Mouse (Mus musculus) C2C12 (cell line): Measurements from ENCODE around the gene Gpatch2. TPM values are rescaled to one million over a fixed set of nuclear protein-coding genes. Genes with fewer than 3 reads are reported as not detected.
A peak's percentile ranks its signal among the peaks of the same experiment; 100 is the strongest.

Source experiments
- H3K27me3 ChIP-seq: one replicate; pipeline ENCODE4 v1.6.1; 2011; ENCODE audit not compliant: control insufficient read depth, insufficient read depth, insufficient read length
- H3K36me3 ChIP-seq: one replicate; pipeline ENCODE4 v1.6.1; 2011; ENCODE audit not compliant: control insufficient read depth, insufficient read depth
- H3K4me3 ChIP-seq: one replicate; pipeline ENCODE4 v1.5.1; 2011; ENCODE audit warnings: mild to moderate bottlenecking, control low read depth; ENCODE audit not compliant: poor library complexity, insufficient read depth, severe bottlenecking
- H3K79me2 ChIP-seq: one replicate; pipeline ENCODE4 v1.6.1; 2011; ENCODE audit not compliant: control insufficient read depth, insufficient read depth
- H3K79me3 ChIP-seq: one replicate; pipeline ENCODE4 v1.6.1; 2011; ENCODE audit warnings: low read depth, control low read depth
- H3ac ChIP-seq: one replicate; pipeline ENCODE3; 2011; ENCODE audit warnings: low read depth; ENCODE audit not compliant: control insufficient read depth, insufficient read length
- CEBPB ChIP-seq: IDR thresholded peaks from one replicate; pipeline ENCODE4 v1.6.1; 2011; ENCODE audit warnings: low read depth, mild to moderate bottlenecking, control low read depth, moderate library complexity
- CTCF ChIP-seq: IDR thresholded peaks from one replicate; pipeline ENCODE4 v1.5.1; 2011; ENCODE audit not compliant: control insufficient read depth, insufficient read depth, insufficient read length
- FOSL1 ChIP-seq: IDR thresholded peaks from one replicate; pipeline ENCODE4 v1.8.0; 2011; ENCODE audit warnings: mild to moderate bottlenecking, low read length; ENCODE audit not compliant: poor library complexity, insufficient read depth, severe bottlenecking
- MAX ChIP-seq: IDR thresholded peaks from one replicate; pipeline ENCODE4 v1.6.1; 2011; ENCODE audit warnings: mild to moderate bottlenecking, control low read depth
- MYOD1 ChIP-seq: IDR thresholded peaks from one replicate; pipeline ENCODE4 v1.6.1; 2011; ENCODE audit warnings: low read depth; ENCODE audit not compliant: control insufficient read depth, insufficient read length
- MYOG ChIP-seq: IDR thresholded peaks from one replicate; pipeline ENCODE4 v1.6.1; 2011; ENCODE audit not compliant: control insufficient read depth, insufficient read length; ENCODE audit errors: extremely low read depth
- USF1 ChIP-seq: IDR thresholded peaks from one replicate; pipeline ENCODE4 v1.6.1; 2011; ENCODE audit warnings: low read depth, mild to moderate bottlenecking, control low read depth, moderate library complexity
- long read RNA-seq, 2 experiments: library from polyadenylated mRNA; unstranded; transcript quantifications; one replicate each; pipeline ENCODE4 v2.0.0; 2019 to 2020
- polyA plus RNA-seq: library from polyadenylated mRNA; unstranded; fragments of >200 nt; fragmentation: generic; extraction: Trizol; gene quantifications from one replicate; pipeline ENCODE4 v1.2.1, GENCODE M21; 2012; ENCODE audit warnings: missing spikeins

Gene Gpatch2
- 4.6 TPM for polyA plus RNA-seq
- long read RNA-seq, experiment 1, full-length matches to known transcripts: 2 of 6 reads
- long read RNA-seq, experiment 1, partial matches to known transcripts: 2 of 6 reads
- long read RNA-seq, experiment 1, other reads (novel, unspliced or antisense): 2 of 6 reads
- long read RNA-seq, experiment 2, full-length matches to known transcripts: 28 of 38 reads
- long read RNA-seq, experiment 2, partial matches to known transcripts: 5 of 38 reads
- long read RNA-seq, experiment 2, other reads (novel, unspliced or antisense): 5 of 38 reads

DNA sequence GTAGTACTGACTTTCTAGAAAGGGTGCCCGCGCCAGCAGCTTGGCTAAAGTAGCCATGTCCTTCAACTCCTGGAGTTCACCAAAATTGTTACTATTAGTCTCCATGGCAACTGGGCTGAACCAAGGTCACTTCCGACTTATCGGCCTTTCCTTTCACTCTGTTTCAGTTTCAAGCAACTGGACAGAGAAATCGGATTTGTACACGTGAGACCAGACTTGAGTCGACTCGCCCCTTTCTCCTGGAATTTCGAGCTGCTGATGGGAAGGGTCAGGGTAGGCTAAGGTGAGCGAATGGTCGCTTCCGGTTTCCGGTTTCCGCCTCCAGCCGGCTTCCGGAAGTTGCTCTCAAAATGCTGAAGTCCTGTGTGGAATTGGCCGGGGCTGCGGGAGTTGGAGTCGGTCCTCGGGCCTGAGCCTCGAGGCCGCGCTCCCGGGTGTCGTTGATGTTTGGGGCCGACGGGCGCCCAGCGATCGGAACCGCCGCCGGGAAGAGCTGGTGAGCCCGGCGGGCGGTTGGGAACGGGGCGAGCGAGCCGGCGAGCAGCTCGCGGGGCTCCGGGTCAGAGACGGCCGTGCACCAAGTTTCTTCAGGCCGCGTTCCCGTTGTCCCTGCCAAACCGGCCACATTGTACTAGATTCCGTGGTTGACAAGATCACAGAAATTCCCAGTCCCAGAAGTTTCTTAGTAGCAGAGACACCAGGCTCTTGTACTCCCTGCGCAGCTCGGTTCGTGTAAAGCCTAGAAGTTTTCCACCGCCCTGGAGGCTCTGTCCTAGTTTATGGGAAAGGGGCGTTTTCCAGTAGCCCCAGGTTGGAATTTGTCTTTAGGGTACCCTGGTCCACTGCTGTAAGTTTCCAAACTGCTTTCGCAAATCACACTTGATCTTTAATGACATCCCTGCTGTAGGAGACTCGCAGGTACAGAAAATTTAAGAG, at the start of gene Gpatch2, which contains the start of gene Spata17:
TSS of gene Gpatch2 (plus strand) at position 328 of the 936 bp plus-strand sequence.
TSS of gene Spata17 (minus strand) at position 285 of the 936 bp plus-strand sequence.
- TF ChIP-seq CTCF (no peak), MAX (no peak), FOSL1 (no peak), MYOD1 (no peak), MYOG (no peak), CEBPB (no peak), USF1 (no peak)
- Histone ChIP-seq H3K79me2 (peaks cover 51% of the 10 kb centered on the region), H3K79me3 (peaks cover 28% of the 10 kb centered on the region), H3K36me3 (no peaks in the 10 kb centered on the region), H3ac (peak within 1 kb of the TSS; percentile 97), H3K27me3 (no peaks in the 10 kb centered on the region), H3K4me3 (peak within 1 kb of the TSS; percentile 76)

GRCm38 (mm10) chr1:187169646-187170045, 45.7 kb upstream of the Gpatch2 start:
- TF ChIP-seq FOSL1: no peak
- no peak for TF ChIP-seq USF1
- no peak for TF ChIP-seq CEBPB
- TF ChIP-seq CTCF: no peak
- Histone ChIP-seq H3K79me3 (no peaks in the 10 kb centered on the region), H3ac (no peak overlapping the region), H3K27me3 (no peaks in the 10 kb centered on the region), H3K36me3 (no peaks in the 10 kb centered on the region), H3K4me3 (no peak overlapping the region), H3K79me2 (no peaks in the 10 kb centered on the region)

GRCm38 (mm10) chr1:187170361-187170760, 44.9 kb upstream of the Gpatch2 start:
- Histone ChIP-seq H3ac (no peak overlapping the region), H3K79me2 (no peaks in the 10 kb centered on the region), H3K27me3 (no peaks in the 10 kb centered on the region), H3K4me3 (no peak overlapping the region), H3K36me3 (no peaks in the 10 kb centered on the region), H3K79me3 (no peaks in the 10 kb centered on the region)
- TF ChIP-seq FOSL1: no peak
- TF ChIP-seq MYOG: no peak
- TF ChIP-seq MAX: no peak
- TF ChIP-seq CTCF: no peak
- no peak for TF ChIP-seq USF1
- TF ChIP-seq MYOD1: no peak
- TF ChIP-seq CEBPB: no peak

- Histone ChIP-seq H3ac (no peak overlapping the region), H3K27me3 (no peaks in the 10 kb centered on the region)
- TF ChIP-seq CEBPB: no peak
- no peak for TF ChIP-seq FOSL1
- no peak for TF ChIP-seq USF1
- no peak for TF ChIP-seq CTCF
- no peak for TF ChIP-seq MAX
- no peak for TF ChIP-seq MYOD1
- TF ChIP-seq MYOG: no peak
Measured at GRCm38 (mm10) chr1:187175991-187176390, 39.3 kb upstream of the Gpatch2 start.

GRCm38 (mm10) chr1:187178546-187178945, 36.8 kb upstream of the Gpatch2 start:
- TF ChIP-seq CEBPB (no peak), CTCF (no peak), MAX (no peak), MYOG (no peak), MYOD1 (no peak), FOSL1 (no peak), USF1 (no peak)
- Histone ChIP-seq H3K4me3 (no peak overlapping the region), H3K36me3 (no peaks in the 10 kb centered on the region), H3K27me3 (no peaks in the 10 kb centered on the region), H3K79me3 (no peaks in the 10 kb centered on the region), H3ac (no peak overlapping the region), H3K79me2 (no peaks in the 10 kb centered on the region)

More at GRCm38 (mm10) chr1:187175991-187176390, 39.3 kb upstream of the Gpatch2 start:
- Histone ChIP-seq H3K4me3 (no peak overlapping the region), H3K79me3 (no peaks in the 10 kb centered on the region), H3K36me3 (no peaks in the 10 kb centered on the region), H3K79me2 (no peaks in the 10 kb centered on the region)
